Mouse (Mus musculus): Measurements from ENCODE around the gene Glo1. TPM values are rescaled to one million over a fixed set of nuclear protein-coding genes. Genes with fewer than 3 reads are reported as not detected.

Gene Glo1
- polyA plus RNA-seq (2021; fragmentation: Nextera tagmentation): 306 and 327 TPM in 2 replicates
- long read RNA-seq, experiment 1, full-length matches to known transcripts: 542 of 591 reads
- long read RNA-seq, experiment 1, partial matches to known transcripts: 39 of 591 reads
- long read RNA-seq, experiment 1, other reads (novel, unspliced or antisense): 10 of 591 reads
- long read RNA-seq, experiment 2, full-length matches to known transcripts: 1,429 of 1,444 reads
- long read RNA-seq, experiment 2, partial matches to known transcripts: 6 of 1,444 reads
- long read RNA-seq, experiment 2, other reads (novel, unspliced or antisense): 9 of 1,444 reads

DNA sequence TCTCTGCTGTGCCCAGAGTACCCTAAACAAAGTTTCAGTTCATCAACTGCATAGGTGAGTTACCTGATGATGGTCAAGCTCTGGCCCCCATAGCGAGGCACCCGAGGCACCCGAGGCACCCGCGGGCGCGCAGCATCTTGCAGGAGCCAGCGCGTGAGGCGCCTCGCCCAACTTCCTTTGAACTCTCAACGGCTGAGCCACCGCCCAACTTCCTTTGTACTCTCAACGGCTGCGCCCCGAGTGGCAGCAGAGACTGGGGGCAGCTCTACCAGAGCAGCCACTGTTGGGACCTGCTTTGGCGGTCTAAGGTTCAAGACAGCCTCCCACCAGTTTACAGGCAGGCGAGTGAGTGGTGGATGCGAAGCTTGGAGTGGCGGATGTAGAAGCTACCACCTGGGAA lies at the start of gene Glo1:
Gene Glo1 (minus strand): TSS at position 153 of the 400 bp plus-strand sequence.

DNA sequence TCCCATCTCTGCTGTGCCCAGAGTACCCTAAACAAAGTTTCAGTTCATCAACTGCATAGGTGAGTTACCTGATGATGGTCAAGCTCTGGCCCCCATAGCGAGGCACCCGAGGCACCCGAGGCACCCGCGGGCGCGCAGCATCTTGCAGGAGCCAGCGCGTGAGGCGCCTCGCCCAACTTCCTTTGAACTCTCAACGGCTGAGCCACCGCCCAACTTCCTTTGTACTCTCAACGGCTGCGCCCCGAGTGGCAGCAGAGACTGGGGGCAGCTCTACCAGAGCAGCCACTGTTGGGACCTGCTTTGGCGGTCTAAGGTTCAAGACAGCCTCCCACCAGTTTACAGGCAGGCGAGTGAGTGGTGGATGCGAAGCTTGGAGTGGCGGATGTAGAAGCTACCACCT lies 2.5 kb downstream of the Glo1 start, which contains the start of gene Dnah8:
Gene Dnah8 (plus strand): TSS at position 223 of the 400 bp plus-strand sequence.

DNA sequence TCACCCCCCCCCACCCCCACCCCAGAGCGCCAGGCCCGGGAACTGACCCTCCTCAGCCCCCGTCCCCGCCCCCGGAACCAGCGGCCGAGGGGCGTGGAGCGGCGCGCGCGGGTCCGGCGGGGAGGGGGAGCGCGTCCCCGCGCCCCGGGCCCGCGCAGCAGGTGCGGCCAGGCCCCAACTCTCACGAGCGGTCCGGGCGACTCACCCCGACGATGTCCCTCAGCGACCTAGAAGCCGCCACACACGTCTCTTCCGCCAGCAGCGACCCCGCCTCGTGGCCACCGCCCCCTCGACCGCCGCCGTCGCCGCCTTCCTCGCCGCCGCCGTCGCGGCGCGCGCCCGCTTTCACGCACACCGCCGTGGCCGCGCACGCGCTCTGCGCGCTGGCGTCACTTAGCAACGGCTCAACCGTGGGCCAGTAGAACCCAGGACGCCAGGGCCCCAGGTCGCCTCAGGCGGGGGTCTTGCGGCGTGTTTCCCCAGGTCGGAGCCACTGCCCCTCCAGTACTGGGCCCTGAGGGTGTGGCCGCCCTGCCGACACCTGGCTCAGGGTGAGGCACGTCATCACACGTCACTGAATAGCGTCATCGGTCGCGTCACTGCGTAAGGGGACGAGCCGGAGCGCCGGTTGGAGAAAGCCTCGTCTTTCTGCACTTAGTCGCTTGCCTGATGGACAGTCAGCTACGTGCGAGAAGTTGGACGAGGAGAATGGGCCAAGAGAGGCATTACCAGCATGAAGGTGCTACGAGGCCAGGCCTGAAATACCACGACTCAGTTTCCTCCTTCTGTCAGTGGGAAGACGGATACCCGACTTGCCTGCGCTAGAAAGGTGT lies 50.5 kb downstream of the Glo1 start, which contains the start of gene Btbd9:
Gene Btbd9 (minus strand): TSS at position 548 of the 833 bp plus-strand sequence.

Other genes with a start within 250 kb of the Glo1 start
- gene Btbd9, start 50.4 kb downstream of the Glo1 start, polyA plus RNA-seq (2021; fragmentation: Nextera tagmentation): 94.6 and 97.7 TPM in 2 replicates
- gene Dnah8, start 2.5 kb downstream of the Glo1 start, polyA plus RNA-seq (2021; fragmentation: Nextera tagmentation): 0.46 and 0.55 TPM in 2 replicates

Measured in layer of hippocampus, adult 6 months (tissue).